Mouse (Mus musculus) kidney, postnatal 25 days (tissue): Measurements from ENCODE around the gene Tdg.
"Not testable (repeated sequence)": the region's sequence is repeated elsewhere in the genome, so short reads cannot be mapped to it uniquely, and the experiment has no call there.

Source experiments
- DNase-seq, 2 experiments: peaks; one replicate each; pipeline ENCODE4 v3.0.0; 2021; ENCODE audit warnings: mixed read lengths in 2 of 2

The Tdg gene

DNA sequence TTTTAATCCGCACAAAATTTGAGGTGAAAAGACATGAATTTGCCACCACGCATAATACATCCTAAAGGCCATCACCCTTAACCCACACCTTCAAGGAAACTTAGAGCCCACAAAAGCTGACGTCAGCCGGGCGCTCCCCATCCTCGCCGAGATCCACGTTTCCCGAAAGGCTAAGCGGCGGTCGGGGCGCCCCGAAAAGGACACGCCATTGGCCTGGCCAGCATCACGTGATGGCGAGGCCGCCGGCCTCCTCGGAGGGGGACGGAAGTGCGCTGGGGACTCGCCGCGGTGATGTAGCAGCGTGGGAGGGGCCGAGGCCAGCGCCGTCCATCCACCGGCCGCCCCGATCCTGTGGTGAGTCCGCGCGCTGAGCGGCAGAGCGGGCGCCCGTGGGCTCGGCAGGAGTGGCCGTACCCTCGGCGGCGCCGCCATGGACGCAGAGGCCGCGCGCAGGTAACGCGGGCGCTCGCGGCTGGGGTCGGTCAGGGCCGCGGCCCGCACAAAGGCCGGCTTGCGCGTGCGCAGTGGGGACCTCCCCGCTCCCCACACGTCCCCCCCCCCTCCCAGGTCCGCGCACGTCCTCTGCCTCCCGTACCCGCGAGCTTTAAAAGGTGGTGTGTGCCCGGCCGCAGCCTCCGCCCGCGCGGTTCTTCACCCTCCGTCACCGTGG lies at the start of gene Tdg:
Tdg (plus strand) TSS at position 243 of the 670 bp plus-strand sequence.
- peak; percentile 93 to 97 for DNase-seq

DNA sequence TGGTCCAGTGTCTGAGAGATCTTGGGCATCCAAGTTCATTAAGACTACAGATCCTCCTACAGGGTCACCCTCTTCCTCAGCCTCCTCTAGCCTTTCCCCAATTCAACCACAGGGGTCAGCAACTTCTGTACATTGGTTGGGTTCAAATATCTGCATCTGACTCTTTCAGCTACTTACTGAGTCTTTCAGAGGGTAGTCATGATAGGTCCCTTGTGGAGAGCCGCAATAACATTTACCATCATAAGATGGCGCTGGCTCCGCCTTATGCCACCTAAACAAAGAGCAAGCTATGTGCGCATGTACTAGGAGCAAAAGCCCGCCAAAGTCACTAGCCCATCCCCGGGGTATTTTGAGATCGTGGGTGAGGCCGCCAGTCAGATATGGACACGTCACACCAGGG lies 40.0 kb upstream of the Tdg start:
- not testable (repeated sequence) for DNase-seq

DNA sequence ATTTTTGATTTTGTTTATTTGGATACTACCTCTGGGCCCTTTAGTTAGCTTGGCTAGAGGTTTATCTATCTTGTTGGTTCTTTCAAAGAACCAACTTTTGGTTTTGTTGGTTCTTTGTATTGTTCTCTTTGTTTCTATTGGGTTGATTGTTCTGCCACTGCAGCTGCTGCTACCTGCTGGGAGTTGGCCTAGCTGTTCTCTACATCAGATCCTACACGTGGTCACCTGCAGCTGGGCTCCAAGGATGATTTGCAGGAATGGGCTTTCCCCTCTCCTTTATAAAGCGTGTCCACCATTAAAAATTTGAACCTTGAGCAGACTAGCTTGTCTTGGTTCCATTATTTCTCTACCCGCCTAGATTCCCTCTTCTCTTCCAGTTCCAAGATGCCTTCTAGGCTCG lies 35.2 kb upstream of the Tdg start:
- DNase-seq, result not testable (repeated sequence)

DNA sequence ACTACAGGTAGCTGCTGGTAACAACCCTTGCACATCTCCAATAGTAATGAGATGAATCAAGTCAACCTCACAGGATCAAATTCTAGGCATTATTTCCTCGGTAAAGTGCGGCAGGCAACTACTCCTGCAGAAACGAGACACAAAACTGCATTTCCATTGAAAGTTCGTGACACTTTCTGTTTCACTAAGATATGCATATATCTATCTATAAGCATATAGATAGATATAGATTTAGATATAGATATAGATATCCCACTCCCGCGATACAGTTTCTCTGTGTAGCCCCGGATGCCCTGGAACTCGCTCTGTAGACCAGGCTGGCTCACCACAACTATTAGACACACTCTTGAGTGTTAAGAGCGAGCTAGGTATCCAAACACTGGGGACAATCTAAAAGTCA lies 7.4 kb upstream of the Tdg start:
- DNase-seq, result no peak

DNA sequence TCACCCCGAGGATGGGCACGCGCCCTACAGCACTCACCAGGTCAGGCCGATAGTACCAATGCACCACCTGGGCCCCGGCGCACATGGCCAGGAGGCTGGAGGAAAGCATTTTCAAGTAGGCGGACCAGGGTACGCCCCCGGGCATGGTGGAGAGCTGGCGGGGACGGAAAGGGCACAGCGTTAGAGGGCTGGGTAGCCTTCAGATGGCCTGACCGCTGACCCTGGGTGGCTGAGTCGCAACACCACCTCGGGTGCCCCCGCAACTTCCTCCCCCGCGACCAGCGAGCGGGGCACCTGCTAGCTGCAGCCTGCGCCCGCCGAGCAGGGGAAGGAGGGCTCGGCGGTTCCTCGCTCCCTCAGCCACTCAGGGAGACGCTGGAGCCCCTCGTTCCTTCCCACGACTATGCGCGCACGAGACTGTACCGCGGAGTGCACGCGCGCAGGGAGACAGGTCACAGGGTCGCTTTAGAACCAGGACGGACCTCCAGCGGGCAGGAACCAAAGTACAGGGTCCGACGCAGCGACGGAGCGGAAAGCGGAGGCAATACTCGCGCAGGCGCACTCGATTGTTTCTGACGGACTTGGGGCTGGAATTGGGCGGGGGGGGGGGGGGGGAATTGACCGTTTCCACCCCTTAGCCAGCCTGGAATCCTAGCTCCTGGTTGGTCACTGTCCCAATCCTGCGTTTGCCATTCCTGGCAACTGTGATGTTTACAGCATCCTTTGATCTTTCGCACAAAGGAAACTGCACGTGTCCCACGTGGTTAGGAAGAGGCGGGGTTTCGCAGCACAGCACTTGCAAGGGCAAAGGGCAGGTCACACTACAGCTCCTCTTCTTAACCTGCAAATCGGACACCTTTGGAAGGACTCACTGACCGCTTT lies 6.7 kb upstream of the Tdg start, which contains the start of gene 1190007I07Rik:
1190007I07Rik (minus strand) TSS at position 558 of the 882 bp plus-strand sequence.
- peak; percentile 95 to 96 for DNase-seq

DNA sequence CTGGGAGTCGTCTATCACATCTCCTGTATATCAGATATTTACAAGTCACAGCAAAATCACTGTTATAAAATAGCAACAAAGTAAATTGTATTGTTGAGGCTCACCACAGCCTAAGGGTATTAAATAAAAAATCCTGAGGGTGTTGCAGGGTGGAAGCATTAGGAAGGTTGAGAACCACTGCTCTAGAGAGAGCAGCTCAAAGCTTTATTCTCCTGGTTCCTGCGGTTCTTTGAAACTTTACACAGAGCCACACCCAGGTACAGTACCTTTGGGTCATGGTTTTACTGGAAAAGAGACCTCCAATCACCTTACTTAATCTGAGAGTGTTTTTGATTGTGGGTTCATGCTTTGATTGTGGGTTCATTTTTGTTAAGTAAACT lies 6.1 kb upstream of the Tdg start:
- not testable (repeated sequence) for DNase-seq

DNA sequence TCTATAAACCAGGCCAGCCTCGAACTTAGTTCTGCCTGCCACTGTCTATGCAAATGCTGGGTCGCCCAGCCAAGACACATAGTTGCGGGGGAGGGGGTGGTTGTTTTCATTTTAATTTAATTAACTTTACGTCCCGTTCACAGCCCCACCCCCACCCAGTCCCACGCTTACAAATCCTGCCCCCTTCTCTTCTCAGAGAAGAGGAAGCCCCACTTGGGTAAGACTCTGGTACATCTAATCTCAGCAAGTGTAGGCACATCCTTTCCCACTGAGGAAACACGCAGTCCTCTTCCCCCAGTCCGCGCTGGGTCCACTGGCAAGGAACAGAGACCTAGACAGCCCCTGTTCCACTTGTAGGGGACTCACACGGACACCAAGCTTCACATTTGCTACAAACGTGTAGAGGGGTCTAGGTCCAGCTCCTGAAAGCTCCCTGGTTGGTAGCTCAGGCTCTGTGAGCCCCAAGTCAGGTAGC lies 480 bp upstream of the Tdg start:
- DNase-seq, result peak; percentile 9 to 44

DNA sequence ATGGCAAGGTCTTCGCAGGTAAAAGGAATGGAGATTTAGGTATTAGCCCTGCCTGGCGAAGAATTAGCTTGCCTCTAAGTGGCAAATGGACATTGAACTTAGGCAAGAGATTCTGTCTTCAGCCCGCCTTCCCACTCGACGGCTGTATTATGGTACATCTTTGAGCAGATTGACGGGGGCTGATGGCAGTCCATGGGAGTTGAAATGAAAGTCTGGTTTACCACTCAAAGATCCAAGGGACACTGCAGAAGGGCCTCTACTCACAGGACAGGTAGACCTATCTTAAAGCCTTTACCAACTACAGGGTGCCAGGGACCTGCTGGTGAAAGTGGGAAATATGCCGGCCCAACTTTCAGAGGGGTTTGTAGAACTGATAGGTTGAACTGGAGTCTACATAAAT lies 869 bp downstream of the Tdg start:
- no peak for DNase-seq

DNA sequence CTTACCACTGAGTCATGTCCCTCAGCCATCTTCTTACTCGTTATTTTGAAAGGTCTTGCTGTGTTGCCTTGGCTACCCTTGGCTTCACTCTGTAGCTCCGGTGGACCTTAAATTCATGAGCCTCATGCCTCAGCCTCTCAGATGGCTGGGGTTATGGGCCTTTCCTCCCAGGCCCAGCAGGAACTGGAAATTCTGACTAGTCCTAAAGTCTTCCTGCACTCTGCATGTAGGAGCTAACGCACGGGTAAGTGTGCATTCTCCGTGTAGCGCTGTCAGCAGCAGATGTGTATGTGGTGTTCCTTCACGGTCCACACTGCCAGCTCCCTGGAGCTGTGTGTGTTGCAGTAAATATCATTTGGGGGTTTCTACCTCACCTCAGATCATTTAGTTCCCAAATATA lies 1.5 kb downstream of the Tdg start:
- DNase-seq, result no peak

DNA sequence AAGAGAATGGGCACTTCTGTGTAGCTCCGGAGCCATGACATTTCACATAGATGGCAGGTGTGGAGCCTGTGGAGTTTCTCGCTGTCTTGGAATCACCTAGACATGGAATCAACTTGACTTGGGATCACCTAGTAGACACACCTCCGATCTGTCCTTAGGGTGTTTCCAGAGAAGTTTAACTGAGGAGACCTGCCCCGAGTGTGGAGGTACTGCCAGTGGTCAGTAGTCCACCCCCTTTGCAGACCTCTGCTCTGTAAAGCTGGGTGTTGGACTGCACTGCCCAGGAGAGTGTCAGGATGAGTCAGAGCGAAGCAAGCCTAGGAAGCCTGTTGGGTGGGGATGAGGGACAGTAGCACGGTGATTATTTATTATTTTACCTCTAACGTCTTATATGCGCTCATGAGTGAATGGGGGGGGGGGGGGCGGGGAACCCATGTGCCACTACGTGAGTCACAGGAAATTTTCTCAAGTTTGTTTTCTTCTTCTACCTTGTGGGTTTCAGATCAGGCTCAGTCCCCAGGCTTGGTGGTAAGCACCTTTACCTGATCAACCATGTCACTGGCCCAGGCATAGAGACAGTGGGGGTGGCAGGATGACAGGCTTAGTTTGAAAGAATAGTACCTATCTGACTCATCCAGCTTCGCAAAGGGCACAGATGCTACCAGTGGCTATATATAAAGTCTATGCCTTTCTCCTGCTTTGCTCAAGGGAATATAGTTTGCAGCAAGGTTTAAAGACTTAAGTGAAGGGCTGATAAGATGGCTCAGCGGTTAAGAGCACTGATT lies 3.1 kb downstream of the Tdg start:
- DNase-seq, result no peak

DNA sequence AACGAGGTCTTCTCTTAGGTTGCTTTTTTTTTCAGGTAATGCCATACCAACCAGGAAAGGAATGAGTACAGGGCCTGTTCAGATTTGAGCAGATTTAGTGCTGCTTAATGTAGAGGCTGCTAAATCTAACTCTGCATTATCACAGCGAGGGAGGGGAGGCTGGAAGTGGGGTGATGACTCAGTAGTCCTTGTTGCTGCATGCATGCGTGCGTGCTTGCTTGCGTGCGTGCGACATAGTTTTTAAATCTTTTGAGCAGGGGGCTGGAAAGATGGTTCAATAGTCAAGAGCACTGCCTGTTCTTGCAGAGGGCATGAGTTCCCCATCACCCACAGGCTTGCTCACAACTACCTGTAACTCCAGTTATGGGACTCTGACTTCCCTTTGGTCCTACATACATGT lies 4.7 kb downstream of the Tdg start:
- DNase-seq, result no peak

DNA sequence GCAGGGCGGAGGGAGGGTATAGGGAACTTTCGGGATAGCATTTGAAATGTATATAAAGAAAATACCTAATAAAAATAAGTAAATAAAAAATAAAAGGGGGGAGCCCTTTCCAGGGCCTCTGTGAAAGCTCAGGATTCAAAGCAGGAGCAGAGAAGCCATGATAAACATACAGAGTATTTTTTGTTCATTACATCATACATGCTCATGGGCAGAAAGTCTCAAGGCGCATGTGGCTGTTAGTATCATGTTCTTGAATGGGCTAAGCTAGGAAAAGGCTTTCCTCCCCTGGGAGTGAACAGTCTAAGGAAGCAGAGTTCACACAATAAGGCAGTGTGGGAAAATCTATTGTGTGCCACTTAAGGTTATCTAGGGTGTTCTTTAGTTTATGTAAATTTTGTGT lies 6.7 kb downstream of the Tdg start:
- no peak for DNase-seq

DNA sequence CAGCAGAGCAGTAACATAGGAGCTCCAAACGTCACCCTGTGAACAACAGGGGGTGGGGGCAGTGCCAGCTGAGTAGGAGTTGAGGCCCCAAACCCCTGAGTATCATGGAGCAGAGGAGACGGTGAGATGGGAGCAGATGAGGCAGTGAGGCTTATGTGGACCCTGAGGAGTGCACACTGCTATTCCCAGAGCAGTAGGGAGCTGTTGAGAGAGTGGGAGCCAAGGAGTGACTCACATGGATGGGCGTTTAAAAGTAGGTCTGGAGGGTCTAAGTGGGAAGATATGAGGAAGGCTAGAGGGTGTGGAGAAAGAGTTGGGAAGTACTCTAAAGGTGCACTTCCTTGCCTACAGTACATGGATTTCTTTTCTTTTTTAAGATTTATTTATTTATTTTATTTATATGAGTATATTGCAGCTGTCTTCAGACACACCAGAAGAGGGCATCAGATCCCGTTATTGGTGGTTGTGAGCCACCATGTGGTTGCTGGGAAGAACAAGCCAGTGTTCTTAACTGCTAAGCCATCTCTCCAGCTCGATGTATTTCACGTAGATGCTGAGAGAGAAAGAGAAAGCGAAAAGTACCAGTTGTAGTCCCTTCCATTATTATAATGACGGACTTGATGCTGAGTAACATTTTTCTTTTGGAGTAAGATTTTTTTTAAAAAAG lies 9.5 kb downstream of the Tdg start:
- no peak for DNase-seq

DNA sequence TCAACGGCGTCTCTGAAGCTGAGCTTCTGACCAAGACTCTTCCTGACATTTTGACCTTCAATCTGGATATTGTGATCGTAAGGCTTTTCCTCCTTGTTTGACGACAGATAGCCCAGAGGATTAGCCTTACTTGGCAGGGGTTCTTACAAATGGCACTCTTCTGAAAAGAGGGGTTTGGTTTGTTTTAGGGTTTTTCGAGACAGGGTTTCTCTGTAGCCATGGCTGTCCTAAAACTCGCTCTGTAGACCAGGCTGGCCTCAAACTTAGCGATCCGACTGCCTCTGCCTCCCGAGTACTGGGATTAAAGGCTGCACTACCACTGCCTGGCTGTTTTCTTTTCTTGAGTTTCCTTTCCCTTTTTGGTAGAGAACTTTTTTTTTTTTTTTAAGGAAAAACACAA lies 11.9 kb downstream of the Tdg start:
- DNase-seq, result no peak

DNA sequence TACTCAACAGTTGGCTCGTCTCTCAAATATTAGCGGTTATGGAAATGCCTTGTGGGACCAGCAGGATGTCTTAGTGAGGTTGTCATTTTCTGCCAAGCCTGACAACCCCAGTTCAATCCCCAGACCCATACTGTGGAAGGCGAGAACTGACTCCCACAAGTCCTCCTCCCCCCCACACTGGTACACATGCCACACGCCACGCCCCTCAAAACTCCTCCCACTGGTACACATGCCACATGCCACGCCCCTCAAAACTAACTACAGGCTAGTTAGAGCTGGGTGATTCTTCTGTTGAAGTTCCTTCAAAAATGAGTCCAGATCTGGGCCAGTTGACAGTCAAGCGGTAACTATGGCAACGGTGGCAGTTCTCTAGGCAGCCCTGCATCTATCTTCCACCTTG lies 16.5 kb downstream of the Tdg start:
- DNase-seq, result no peak

DNA sequence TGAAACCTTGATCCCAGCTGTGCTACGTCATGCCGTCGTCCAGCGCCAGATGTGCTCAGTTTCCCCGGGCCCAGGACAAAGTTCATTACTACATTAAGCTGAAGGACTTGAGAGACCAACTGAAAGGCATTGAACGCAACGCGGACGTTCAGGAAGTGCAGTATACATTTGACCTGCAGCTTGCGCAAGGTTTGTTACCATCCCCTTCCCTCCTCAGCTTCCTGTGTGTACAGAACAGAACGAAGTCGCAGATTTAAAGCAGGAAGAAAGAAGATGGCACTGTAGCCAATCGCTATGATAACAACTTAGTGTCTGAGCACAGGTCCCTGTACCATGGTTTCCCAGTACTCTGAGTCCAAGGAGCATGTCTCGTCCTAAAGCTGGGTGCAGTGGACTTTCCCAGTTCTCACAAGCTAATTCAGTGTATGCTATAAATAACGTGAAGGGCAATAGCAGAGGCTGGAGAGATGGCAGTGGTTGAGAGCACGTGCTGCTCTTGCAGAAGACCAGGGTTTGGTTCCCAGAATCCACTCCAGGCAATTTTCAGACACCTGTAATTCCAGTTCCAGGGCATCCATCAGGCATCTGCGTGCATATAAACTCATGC lies 17.7 kb downstream of the Tdg start:
- DNase-seq, result no peak

DNA sequence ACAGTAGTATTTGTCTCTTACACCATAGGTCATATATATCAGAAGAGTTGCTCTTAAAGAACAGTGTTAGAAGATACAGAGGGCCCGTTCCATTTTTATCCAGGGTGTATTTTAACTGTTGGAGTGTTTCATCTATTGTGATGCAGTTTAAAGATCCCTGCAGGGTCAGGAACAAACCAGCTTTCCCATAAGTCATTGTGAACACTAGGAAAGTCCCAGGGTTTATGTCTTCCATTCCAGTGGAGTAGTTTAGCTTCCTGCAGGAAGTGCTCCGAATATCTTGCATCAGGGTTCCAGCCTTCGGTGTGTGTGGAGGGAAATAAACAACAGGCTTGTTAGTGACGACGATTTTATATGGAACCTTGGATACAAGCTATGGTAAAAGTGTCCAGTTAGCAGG lies 21.6 kb downstream of the Tdg start:
- DNase-seq, result no peak

DNA sequence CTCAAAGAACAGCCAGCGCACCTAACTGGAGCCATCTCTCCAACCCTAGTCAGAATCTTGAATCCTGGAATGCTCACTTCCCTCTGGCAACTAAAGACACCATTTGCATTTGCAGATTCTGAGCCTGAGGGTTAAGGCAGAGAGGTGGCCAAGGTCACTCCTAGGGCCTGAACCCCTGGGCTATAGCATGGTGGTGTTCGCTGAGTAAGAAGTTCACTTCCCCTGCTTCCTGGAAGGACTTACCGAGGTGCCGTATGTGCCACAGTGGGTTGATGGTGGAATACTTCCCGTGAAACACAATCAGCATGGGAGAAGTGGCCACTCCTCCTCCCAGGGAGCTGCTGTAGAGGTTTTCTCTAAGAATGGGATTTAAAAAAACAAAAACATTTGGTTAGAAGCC lies 23.0 kb downstream of the Tdg start:
- no peak for DNase-seq

DNA sequence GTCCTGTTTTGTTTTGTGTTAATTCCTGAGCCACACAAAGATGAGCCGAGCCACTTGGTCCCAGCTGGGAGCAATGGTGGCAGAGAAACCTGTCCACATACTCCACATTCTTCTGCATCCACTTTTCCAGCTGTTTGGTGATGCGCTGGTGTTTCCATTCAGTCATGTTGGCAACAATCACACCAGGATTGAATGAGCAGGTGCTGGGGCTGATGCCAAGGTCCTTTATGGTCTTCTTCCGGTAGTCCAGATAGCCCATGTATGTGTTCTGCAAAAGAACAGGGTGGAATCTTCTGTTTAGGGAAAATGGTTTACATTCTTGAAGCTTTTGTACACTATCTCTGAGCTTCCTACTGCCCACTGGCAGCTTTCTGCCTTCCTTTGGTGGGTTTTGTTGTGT lies 25.0 kb downstream of the Tdg start:
- DNase-seq, result no peak

DNA sequence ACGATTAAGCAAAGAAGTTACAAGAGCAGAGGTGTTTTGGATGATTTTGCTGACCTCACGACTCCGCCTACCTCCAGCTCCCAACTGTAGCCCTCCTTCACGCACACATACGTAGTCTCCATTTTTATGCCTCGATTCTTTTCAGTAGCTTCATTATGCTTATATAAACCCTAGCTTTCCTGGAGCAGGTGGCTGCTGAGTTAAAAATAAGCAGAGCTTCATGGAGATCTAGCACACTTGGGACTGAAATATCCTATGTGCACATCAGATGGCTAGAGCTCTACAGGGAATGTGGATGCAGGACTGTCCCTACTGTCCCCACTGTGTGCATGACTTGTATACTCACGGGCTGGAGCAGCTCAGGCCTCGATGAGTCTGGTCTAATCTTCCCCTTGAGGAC lies 32.2 kb downstream of the Tdg start:
- DNase-seq, result no peak

DNA sequence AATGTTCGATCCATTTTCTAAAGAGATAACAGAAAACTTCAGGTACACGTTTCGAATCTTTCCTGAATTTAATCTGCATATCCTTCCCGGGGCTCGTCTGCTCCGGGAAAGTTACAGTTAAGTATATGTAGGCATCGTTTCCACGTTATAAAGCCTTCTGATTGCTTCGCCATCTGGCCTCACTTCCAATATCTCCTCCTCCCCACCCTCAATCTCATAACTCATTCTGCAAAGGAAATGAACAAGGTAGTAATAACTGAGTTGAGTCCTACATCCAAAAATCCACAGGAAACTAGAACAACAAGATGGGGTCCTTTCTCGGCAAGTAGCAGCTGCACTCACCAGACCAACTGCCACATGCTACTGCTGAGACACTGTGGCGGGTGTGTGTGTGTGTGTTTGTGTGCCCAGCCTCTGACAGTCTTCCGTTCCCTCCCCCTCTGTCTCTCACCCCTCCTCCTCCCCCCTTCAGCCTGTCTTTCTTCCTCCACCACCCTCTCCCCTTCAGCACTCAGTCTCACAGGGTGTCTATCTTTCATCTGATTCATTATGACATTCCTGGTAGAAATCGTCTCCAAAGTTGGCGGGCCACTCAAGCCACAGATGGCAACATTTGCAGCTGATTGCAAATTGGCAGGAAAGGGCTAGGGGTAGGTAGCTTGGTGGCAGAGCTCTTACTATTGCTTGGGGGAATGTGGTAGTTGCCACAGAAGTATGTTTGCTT lies 32.8 kb downstream of the Tdg start:
- no peak for DNase-seq

DNA sequence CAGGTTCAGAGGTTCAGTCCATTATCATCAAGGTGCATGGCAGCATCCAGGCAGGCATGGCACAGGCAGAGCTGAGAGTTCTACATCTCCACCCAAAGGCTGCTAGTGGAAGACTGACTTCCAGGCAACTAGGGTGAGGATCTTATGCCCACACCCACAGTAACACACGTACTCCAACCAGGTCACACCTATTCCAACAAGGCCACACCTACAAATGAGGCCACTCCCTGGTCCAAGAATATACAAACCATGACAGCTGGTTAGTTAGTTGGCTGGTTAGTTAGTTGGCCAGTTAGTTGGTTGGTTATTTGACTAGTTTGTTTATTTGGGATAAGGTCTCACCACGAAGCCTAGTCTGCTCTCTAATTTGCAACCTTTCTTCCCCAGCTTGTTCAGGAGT lies 33.7 kb downstream of the Tdg start:
- no peak for DNase-seq
